Mouse (Mus musculus) embryo, embryonic 10.5 days (tissue): Measurements from ENCODE around the gene Nyap2.
"Not testable (repeated sequence)": the region's sequence is repeated elsewhere in the genome, so short reads cannot be mapped to it uniquely, and the experiment has no call there.

Experiments used
- DNase-seq: peaks from one replicate; pipeline ENCODE4 v3.0.0-alpha.2; 2015; ENCODE audit warnings: low spot score

Nyap2 gene

GRCm38 (mm10) chr1:81180686-81181085, 103.9 kb downstream of the Nyap2 start:
- DNase-seq = no peak

- DNase-seq = no peak
Measured at GRCm38 (mm10) chr1:81209536-81209935, 132.8 kb downstream of the Nyap2 start.

DNA sequence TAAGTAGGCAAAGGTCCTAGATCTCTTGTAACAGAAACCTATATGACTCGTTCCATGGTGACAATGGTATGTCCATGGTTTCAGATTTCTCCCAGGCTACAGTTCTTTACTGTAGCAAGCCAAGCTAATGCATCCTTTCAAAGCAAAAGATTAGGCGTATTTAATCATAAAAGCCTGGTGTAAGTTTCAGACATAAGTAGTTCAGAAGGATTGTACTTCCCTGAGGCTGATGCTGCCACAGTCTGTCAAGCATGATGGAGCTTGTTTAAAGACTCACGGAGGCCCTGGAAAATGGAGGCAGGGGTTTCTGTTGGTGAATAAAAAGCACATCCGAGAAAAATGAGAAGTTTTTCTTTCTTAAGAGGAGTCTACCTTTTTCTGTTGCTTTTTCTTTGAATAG, 134.7 kb downstream of the Nyap2 start:
- DNase-seq = no peak

DNA sequence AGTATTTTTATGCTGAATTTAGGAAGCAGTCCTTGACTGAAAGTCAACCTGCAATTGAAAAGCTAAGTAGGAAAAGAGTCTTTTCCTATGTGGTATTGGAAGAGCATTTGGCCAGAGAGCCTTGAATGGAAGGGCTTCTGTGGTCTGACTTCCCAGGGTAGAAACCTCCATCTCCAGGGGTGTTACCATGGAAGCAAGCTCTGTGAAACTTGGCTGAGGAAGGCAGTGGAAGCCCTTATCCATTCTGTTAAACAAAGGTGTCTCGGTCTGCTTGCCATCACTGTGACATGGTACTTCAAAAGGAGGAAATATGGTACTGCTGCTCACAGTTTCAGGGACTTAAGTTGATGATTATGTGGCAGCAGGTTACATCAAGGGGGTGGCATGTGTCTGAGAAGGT, 143.0 kb downstream of the Nyap2 start:
- no peak for DNase-seq

DNA sequence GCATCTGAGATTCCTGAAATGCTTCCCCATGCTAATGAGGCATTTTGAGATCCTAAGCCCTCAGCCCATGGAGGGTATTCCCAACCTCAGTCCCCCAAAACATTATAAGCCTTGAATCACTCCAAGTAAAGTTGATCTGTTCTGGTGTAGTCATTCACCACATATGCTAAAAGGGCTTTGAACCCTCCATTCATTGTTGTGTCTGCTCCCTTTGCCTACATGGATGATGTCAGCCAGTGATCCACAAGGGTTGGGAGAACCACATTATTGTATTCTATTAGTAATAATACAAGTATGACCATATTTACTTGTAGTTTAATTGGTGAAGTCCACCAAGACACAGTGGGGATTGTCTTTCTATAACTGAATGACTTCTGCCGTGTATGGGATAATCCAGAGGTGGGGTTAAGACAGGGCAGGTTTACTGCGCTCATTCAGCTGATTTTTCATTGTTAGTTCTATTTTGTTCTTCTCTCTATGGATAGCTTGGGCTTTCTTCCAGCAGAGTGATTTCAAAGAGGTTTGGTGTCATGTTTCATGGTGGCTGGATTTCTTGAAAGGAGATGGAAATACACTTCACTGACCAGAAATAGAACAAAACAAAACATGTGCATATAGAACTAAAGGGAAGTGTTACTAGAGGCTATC, 155.1 kb downstream of the Nyap2 start:
- DNase-seq = peak; percentile 62

DNA sequence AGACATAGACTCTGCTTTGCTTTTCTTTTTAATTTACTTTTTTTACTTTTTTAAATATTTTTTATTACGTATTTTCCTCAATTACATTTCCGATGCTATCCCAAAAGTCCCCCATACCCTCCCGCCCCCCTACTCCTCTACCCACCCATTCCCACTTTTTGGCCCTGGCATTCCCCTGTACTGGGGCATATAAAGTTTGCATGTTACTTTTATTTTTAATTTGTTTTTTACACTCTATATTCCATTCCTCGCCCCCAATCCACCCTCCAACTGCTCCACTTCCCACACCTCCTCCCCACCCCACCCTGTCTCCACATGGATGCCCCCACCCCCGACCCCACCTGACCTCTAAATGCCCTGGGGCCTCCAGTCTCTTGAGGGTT, 155.6 kb downstream of the Nyap2 start:
- DNase-seq = not testable (repeated sequence)

GRCm38 (mm10) chr1:81248447-81249205, 171.9 kb downstream of the Nyap2 start:
- no peak for DNase-seq

DNA sequence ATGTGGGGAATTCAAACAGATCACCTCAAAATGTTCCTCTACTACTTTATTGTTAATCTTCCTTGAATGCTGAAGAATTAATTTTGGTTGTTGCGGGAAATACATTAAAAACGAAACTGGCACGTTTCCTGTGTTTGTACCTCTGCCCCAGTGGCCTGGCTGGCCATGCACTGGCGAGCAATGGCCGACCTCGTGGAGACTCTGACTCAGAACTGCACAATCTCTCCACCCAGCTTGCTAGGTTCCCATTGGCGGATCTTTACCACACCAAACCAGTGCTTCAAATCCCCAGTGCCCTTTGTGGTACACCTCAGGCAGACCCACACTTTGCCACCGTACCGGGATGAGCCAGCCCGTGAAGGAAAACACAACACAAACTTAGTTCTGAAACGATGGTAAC, 173.3 kb downstream of the Nyap2 start:
- DNase-seq = no peak

- DNase-seq = no peak
Measured at GRCm38 (mm10) chr1:81266441-81266840, 189.7 kb downstream of the Nyap2 start.

DNA sequence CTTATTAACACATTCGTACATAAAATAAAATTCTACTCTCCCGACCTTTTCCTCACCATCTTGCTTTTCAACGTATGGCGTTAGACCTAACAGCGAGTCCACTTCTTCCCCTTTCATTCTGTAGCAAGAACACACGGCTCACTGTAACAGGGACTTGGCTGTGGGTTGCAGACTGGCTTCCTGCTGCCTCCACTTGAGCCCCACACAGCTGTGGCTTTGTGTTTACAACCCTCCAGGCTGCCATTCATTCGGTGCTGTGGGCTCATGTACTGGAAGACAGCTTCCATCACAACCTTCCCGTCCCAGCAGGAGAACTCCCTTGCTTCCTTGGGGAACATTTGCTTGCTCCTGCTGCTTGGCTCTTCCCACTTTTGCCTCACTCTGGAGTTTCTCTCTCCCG, 204.2 kb downstream of the Nyap2 start:
- DNase-seq = no peak

- peak; percentile 27 for DNase-seq
Measured at GRCm38 (mm10) chr1:81285633-81286032, 208.9 kb downstream of the Nyap2 start.

DNA sequence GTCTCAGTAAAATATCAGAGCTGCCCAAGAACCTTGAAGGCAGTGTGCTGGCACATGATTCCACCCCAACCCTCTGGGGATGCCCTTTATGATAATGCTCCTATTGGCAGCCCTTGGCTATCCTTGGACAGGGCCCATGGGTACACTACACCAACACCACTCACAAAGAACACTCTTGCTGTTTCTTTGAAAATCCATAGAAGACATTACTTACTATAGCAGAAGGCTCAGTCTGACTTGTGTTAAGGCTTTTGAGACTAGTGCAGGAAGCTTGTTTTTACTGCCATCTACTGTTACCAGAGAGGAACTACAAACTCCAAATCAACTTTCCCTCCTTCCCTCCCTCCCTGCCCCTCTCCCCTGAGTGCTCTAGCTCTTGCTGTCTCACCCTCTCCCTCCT, 210.3 kb downstream of the Nyap2 start:
- DNase-seq = peak; percentile 81

GRCm38 (mm10) chr1:81300735-81301134, 224.0 kb downstream of the Nyap2 start:
- peak; percentile 66 for DNase-seq

DNA sequence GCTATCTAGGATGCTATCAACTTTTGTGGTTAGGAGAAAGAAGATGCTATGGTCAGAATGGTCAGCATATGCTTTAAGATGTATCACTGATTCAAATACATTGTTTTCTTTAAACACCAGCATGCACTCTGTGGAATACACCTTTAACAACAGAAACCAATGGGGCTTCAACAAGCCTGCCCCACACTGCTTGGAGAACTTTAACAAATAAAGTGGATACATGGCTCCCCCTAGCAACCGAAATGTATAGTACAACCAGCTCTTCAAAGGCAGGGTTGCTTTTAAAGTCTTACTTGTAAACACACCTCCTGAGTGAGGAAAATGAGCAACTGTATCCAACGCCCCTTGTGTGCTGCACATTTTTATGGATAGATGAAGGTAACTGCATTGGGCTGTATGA, 224.9 kb downstream of the Nyap2 start:
- peak; percentile 85 for DNase-seq

DNA sequence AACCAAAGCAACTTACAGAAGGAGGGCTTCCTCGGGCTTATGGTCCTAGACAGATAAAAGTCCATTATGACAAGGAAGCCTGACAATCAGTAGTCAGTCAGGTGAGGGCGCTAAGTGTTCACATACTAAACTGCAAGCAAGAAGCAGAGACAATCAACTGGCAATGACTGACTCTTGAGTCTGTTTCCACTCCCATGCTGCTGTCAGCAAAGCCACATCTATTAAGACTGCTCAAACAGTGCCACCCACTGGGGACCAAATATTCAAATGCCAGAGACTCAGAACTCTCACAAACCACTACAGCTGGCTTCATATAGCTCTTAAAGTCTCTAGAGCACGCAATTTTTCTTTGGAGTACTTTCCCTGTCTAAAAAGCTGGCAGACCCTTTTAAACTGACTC, 226.6 kb downstream of the Nyap2 start:
- DNase-seq = no peak

DNA sequence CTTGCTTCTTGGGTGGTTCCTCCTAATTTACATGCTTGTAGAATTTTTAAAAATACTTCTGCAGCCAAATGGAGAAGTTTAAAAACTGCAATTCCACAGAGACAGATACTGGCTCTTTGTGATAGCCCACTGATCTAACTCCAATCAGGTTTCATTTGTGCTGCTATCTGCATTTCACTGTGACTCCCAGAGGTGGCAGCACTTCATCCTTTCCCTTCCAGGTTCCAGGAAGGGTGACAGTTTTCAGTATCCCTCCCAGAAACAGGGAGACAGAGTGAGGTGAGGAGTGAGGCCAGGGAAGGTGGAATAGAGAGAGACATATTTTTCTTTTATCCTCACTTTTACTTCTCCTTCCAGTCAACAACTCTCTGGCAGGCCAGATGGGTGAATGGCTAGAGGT, 230.7 kb downstream of the Nyap2 start:
- peak; percentile 33 for DNase-seq

GRCm38 (mm10) chr1:81307934-81308333, 231.2 kb downstream of the Nyap2 start:
- no peak for DNase-seq

- peak; percentile 87 for DNase-seq
Measured at GRCm38 (mm10) chr1:81310087-81310626, 233.4 kb downstream of the Nyap2 start.

GRCm38 (mm10) chr1:81316403-81316994, 239.7 kb downstream of the Nyap2 start:
- peak; percentile 86 for DNase-seq

DNA sequence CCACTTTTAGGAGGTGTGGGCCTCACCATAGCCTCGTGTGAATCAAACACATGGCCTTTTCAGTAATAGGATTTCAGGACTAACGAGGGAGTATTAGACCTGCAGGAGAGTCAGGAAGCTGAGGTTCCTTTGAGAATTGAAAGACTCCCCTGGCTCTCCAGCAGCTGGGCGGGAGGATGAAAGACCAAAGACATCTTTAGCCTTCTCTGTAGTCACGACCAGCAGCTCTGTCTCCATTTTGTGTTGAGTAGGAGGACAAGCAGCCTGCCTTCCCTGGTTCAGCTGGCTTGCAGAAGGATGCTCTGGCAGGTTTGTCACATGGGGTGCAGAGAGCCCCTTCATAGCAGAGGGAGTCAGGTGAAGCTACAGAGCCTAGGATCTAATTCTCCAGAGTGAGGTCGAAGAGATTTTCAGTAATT, 240.3 kb downstream of the Nyap2 start:
- DNase-seq = no peak

DNA sequence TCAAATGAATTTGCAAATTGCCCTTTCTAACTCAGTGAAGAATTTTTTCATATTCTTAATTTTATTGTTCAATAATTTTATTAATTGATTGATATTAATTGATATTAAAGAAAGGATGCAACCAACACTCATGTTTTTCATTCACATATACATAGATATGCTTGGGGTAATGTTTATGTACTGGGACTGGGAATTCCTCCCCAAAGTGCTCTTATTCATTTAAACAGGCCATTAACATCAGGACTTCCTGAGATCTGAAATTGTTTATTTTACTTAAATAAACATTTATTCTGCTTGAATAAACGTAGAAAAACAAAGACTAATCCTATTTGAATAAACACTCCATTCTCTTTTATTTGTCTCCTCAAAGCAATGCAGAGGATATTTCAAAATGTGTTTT, 311.0 kb downstream of the Nyap2 start:
- no peak for DNase-seq
